Mouse (Mus musculus) spleen, postnatal 10 days (tissue): Measurements from ENCODE around the gene Dnase2a.

ENCODE experiments used
- DNase-seq, 2 experiments: peaks; one replicate each; pipeline ENCODE4 v3.0.0; 2021 to 2022; ENCODE audit warnings: low spot score in 2 of 2

Gene Dnase2a

DNA sequence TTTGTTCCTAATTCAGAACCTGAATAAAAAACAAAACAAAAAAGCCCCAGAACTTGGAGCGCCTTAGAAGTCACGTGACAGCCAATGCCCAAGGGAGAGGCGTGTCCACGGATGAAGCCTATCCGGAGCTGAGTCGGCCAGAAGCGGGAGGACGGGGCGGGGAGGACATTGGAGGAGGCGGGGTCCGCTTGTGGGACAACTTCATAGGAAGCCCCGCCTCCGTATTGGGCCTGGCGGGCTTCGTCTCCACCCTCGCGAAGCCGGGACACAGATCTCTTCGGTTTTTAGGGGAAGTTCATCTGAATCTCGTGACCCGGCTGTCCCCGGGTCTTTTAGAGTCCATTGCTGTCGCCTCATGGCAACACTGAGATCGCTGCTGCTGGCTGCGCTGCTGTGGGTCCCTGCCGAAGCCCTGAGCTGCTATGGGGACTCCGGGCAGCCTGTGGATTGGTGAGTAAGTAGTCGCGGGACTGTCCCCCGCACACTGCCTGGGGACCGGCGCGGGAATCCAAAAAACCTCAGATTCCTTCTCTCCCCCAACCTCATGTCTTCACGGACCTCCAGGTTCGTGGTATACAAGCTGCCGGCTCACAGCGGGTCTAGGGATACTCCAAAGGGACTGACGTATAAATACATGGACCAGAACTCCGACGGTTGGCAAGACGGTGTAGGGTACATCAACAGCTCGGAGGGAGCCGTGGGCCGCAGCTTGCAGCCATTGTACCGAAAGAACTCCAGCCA lies at the start of gene Dnase2a:
Gene Dnase2a (plus strand): TSS at position 140 of the 741 bp plus-strand sequence.
- peak; percentile 89 to 98 for DNase-seq

DNA sequence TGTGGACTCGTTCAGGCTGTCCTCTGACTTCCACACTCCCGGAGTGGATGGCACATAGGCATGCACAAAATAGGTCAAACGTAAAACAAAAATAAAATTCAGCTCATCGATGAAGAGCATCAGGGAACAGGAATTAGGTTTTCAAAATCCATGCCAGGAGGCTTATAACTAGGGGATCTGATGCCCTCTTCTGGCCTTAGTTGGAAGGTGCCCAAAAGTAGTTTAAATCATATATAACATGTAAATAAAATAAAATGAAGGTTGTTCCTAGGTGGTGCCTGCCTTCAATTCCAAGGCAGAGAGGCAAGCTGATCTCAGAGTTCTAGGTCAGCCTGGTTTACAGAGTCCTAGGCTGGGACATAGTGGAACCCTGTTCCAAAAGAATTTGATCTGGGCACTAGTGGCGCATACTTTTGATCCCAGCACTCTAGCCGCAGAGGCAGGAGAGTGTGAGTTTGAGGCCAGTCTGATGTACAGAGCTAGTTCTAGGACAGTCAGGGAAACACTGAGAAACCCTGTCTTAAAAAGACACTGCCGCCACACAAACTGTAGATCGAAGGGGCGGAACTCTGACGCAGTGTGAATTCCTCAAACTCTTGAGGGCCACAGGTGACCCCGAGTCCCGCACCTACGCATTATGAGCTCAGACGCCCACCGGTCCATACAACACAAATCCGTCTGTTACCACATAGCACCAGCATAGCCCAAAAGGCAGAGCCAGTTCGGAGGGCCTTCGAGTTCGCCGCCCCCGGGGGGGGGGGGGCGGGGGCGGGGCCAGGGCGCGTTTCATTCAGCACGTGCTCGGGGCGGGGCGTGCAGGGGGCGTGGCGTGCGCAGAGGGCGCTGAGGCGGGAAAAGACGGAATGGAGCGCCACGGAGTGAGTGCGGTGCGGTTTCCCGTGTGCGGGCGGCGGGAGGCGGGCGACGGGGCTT lies 36.7 kb upstream of the Dnase2a start, which contains the start of gene Syce2:
Gene Syce2 (plus strand): TSS at position 736 of the 933 bp plus-strand sequence.
- peak; percentile 86 to 94 for DNase-seq

DNA sequence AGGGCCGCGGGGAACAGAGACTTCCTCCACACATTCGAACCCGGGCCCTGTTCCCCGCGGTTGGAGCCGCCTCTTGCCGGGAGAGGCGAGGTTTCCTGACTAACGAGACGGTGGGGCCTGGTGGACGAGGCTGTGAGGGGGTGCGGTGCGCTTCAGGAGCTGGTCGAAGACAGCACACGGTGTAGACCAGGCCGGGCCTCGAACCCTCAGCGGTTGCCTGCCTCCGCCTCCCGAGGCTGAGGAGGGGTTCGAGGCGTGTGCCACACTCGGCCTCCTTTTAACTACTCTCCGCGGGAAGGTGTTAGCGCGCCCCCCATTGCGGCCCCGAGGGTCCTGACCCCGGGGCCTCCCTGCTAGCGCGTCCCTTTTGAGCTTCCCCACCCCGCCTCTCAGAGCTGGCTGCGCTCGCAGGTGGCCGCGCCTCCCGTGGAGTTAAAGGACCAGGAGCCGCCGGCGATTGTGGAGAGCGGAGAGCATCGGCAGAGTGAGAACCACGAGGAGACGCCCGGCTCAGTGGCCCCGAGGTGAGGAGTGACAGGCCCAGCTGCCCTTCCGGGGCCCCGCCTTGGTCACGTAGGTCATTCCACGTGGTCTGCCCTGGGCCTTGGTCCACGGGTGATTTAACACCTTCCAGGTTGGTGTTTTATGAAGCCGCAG lies 35.9 kb upstream of the Dnase2a start:
- DNase-seq: peak; percentile 53 to 69

DNA sequence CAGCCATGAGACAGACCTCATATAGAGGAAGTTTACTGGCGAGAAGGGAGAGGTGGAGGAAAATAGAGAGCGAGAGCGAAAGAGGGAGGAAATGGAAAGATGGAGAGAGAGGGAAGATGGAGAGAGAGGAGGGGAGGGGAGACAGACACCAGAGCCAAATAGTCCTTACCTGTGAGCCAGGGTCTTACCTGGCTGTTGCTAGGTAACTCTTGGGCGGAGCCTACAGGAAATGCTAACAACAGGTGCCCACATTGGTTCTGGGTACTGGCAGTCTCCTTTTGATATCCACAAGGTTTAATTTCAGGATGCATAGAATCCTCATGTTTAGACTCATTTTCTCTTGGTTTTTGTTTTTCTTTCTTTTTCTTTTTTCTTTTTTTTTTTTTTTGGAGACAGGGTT lies 35.3 kb upstream of the Dnase2a start:
- DNase-seq: no peak

DNA sequence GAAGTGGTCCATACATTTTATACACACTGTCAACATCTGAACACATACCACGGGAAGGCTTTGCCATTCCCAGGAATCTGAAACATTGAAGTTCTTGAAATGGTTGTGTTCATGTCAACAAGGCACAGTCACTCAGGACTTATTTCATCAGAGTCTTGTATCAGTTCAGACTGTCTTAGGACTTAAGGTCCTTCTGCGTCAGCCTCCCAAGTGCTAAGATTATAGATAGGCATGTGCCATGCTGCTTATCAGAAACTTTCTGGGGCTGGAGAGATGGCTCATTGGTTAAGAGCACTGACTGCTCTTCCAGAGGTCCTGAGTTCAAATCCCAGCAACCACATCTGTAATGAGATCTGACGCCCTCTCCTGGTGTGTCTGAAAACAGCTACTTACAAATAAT lies 34.0 kb upstream of the Dnase2a start:
- DNase-seq: no peak

DNA sequence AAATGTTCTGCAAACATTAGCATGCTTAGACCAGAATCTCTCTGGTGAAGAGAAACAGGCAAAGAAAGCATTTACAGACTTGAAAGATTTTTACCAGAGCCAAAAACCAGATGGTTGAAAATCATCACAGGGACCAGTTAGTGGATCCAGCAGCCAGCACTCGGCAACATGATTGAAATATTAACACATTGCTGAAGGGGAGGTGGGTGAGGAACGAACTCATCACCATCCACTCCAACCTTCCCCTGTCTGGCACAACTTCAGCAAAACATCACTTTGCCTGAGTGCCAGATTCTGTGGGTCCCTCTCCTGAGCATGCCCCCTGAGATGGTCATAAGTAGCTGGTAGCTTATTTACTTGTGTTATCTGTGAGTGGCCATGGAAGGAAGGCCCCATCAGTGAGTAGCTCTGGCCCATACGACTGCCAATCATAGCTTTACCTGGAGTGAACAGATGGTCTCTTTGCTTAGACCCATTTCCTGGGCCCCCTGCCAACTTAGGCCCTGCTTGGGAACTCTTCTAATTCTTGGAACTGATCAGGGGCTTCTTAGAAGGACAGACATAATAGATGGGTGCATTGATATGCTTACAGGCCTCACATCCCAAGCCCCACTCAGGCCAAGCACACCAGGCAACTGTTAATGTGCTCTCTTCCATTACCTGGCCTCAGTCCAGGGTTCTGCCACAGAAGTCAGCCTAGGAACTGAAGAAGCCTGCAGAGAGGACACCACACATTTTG lies 30.9 kb upstream of the Dnase2a start:
- no peak for DNase-seq

DNA sequence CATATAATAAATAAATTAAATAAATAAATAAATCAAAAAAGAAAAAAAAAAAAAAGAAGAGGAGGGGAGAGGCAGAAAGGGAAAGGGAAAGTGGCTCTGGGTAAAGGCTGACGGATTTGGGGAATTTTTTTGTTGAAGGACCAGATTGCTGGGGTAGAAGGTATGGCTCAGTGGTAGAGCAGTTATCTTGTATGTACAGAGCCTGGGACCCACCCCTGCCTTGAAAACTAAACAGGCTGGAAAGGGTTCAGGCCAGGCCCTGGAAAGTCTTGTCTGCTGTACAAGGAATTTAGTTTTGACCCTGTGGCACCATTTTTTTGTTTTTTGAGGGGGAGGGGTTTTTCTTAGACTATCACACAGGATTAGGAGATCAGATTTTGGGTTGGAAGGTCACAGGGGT lies 29.4 kb upstream of the Dnase2a start:
- DNase-seq: no peak

DNA sequence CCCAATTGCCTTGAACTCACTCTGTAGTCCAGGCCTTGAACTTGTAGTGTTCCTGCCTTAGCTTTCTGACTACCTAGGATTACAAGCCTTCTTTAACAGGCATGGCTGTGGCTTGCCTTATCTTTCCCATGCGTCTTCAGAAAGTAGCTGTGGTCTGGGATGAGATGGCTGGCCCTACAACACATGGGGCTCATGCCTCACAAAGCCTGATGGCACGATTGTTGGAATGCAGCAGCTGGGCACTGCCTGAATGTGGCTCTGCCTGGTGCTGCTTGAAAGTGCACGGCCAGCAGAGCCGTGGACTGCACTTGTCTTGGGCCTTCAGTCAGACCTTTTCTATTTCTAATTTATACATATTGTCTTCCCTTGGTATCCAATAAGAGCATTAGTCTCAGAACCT lies 23.6 kb upstream of the Dnase2a start:
- DNase-seq: no peak

DNA sequence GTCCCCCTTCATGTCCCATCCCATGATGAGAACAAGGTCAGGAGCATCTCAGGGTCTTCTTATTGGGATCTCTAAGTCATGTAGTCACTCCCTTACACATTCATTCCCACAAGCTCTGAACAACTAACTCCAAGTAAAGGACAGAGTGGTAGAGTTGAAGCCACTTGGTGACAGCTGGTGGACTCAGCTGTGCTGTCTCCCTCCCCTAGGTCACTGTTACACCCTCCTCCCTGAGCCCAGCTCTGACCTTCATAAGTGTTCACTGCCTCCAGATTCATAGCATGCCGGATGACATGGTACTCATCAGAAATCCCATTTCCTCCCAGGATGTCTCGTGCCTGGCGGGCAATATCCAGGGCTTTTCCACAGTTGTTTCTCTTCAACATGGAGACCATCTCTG lies 20.1 kb upstream of the Dnase2a start:
- no peak for DNase-seq

DNA sequence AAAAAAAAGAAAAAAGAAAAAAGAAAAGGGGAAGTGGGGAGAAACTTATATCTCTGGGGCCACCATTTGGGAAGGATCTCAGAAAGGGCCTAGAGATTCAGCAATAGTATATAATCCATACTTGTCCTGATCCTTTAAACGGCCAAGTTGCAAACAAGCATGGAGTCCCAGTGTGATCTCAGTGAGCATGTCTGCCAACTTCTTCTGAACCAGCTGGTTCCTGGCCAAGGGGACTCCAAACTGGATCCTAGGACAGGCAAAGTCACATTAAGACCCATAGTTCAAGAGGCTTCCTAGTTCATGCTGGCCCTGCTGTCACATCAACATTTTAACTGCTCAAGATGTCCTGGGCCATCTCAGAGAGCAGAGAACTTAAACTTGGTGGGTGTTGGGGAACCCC lies 19.2 kb upstream of the Dnase2a start:
- DNase-seq: no peak

DNA sequence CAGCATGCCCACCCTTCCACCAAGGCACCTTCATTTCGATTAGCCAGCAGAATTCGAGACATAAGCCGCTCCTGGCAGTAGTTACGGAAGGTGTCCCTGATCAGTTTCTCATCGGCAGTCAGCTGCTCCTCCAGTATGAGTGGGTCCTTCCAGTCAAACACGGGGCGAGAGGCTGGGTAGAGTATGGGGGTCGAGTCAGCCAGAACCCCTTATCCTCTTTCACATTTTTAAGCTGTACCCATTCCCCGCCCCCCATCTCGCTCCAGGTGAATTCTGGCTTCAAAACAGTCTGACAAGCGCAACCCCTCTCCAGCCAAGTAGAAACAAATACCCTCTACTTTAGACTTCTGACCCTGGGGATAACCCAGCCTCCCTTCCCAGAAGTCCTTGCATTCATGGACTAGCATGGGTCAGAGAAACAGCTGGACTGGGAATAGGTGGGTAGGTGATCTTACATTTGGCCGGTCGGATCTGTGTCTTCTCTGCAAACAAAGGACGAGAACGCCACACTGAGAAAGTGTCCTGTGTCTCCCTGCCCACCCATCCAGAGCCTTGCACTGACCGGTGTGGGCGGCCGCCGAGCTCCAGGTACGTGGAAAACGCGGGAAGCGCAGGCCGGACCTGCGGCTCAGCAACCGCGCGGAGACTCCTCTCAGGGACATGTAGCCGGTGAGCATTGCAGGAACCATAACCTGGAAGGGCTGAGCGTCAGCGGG lies 15.2 kb upstream of the Dnase2a start:
- no peak for DNase-seq

DNA sequence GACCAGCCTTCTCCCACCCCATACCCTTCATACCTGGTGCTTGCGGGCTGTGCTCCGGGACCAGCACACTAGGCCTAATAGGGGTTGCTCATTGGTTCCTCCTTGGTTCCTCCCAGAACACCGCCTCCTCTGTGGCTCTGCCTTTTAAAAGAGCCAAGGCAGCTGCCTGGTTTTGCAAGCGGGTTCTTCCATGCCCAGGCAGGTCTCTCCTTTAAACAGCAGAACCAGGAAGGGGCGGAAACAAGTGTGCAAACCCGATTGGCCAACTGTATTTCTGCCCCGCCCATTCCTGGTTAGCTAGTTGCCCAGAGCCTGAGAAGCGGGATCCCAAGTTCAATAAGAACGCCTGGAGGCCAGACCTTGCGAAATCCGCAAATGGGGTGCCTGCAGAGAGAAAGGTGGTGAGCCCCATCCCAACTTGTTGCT lies 14.6 kb upstream of the Dnase2a start, which contains the start of gene Gcdh:
Gene Gcdh (minus strand): TSS at position 213 of the 426 bp plus-strand sequence.
- DNase-seq: peak; percentile 82 to 92

DNA sequence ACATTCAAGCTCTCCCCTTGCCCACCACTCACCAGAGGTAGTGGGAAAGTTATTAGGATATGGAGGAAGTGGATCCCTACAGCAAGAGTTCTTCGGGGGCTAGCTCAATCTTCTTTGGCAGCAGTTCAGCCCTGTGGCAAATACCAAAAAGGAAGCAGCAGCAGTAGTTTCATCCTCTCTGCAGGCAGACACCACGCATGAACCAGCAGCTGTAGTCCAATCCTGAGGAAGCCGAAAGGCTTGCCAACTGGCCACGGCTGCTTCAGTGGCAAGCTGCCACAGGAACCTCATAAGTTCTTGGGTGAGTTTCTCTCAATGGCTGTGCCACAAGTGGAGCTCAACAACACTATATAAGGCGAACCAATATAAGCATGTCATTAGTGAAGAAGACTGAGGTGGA lies 12.4 kb upstream of the Dnase2a start:
- DNase-seq: no peak

DNA sequence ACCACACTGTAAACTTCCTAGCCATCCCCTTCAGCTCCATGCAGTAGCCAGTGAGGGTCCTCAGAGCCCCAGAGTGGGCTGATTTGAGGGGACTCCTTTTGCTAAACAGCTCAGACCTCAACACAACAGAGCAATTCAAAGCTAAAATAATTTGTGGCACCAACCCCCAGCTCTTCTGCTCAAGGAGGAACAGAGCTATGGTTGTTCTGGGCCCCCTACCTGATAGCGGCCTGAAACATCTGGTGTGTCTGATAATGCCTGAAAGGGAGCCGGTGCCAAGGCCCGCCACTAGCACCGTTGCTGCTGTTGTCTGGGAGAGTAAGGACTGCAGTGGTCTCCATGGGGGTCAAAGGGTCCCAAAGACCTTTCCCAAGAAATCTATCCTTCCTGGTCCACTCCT lies 7.3 kb upstream of the Dnase2a start:
- peak; percentile 77 to 80 for DNase-seq

DNA sequence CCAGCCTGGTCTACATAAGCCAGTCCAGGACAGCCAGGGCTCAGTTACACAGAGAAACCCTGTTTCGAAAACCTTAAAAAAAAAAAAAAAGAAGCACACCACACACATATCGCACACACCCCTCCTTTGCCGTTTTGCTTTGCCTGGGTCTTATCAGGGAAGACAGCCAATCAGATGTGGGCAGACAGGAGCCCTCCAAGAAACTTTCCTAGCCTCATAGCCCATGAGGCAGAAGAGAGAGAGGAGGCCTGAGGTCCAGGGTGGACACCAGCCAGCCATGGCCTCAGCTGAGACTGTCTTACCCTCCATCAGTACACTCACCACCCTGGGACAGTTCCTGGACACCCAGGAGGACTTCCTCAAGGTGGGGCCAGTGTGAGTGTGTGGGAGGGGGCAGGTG lies 6.6 kb upstream of the Dnase2a start, which contains the start of gene Klf1:
Gene Klf1 (plus strand): TSS at position 177 of the 400 bp plus-strand sequence.
- DNase-seq: peak; percentile 69 to 73

DNA sequence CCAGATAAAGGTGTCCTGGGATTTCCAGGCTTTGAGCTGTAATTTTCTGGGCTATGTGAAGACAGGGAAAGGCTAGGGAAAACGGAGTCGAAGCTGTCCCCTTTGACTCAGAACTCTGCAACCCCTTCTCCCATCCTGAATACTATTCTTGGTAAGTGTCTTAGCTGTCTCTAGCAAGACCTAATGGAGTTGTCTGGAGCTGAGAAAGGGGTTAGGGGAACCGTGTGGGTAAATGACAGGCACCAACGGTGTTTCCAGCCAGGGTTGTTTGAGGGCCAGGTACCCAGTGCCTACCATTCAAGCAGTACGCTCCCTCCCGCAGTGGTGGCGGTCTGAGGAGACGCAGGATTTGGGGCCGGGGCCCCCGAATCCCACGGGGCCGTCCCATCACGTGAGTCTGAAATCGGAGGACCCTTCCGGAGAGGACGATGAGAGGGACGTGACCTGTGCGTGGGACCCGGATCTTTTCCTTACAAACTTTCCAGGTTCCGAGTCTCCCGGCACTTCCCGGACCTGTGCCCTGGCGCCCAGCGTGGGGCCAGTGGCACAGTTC lies 5.9 kb upstream of the Dnase2a start:
- DNase-seq: peak in 1 of 2 experiments; percentile 55

DNA sequence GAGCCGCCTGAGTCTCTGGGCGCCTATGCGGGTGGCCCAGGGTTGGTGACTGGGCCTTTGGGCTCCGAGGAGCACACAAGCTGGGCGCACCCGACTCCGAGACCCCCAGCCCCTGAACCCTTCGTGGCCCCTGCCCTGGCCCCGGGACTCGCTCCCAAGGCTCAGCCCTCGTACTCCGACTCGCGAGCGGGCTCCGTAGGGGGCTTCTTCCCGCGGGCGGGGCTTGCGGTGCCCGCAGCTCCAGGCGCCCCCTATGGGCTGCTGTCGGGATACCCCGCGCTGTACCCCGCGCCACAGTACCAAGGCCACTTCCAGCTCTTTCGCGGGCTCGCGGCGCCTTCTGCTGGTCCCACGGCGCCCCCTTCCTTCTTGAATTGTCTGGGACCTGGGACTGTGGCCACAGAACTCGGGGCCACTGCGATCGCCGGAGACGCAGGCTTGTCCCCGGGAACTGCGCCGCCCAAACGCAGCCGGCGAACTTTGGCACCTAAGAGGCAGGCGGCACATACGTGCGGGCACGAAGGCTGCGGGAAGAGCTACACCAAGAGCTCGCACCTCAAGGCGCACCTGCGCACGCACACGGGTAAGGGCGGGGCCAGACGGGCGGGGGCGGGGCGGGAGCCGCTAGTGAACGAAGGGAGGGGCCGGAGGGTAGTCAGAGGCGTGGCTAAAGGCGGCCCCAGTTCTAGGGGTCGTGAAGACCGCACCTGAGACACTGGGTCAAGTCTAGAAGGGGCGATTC lies 5.3 kb upstream of the Dnase2a start:
- peak; percentile 95 to 97 for DNase-seq

DNA sequence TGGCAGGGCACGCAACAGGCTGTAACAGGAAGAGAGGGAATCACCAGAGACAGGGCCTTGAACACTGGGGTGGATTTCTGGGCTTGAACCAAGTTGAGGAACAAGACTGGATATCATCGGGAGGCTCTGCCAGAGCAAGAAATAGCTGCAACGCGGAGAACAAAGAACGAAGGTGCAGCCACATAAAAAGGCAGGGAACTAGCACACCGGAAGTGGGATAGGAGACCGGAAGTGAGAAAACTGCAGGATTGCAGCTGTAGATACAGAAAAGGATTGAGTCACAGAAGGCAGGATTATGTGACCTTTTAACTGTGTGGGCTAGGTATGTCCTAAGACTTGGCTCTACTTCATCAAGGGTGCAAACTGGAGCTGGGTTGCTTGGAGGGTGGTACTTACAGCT lies 4.0 kb upstream of the Dnase2a start:
- DNase-seq: no peak

DNA sequence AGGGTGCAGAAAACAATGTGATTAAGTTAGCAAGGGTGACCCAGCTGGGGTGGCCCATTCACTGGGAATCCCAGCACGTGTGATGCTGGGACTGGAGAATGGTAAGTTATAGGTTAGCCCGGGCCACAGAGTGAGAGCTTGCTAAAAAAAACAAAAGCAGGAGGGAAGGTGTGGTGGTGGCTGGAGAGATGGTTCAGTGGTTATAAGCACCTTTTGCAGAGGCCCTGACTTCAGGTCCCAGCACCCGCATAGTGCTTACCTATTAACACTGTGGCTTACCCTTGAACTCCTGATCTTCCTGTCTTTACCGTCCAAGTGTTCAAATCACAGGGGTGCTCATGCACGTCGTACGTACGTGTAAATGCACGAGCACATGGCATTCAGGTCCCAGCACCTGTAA lies 1.3 kb upstream of the Dnase2a start:
- no peak for DNase-seq

DNA sequence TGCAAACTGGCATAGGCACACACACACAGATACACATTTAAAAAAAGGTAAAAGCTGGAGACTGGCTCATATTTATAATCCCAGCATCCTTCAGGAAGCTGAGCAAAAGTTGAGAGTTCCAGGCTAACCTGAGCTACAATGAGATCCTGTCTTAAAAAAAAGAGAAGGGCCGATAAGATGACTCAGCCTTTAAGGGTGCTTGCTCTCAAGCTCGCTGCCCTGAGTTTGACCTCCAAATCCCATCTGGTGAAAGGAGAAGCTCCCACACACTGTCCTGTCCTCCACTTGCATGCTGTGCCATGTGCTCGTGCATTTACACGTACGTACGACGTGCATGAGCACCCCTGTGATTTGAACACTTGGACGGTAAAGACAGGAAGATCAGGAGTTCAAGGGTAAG lies 867 bp upstream of the Dnase2a start:
- no peak for DNase-seq
